Mouse (Mus musculus): ENCODE measurements around the gene Rhbdf2. TPM values are rescaled to one million over a fixed set of nuclear protein-coding genes. Genes with fewer than 3 reads are reported as not detected.
"Not testable (repeated sequence)": the region's sequence is repeated elsewhere in the genome, so short reads cannot be mapped to it uniquely, and the experiment has no call there.

Rhbdf2 gene
- polyA plus RNA-seq, 1 experiment = 10.1 TPM

DNA sequence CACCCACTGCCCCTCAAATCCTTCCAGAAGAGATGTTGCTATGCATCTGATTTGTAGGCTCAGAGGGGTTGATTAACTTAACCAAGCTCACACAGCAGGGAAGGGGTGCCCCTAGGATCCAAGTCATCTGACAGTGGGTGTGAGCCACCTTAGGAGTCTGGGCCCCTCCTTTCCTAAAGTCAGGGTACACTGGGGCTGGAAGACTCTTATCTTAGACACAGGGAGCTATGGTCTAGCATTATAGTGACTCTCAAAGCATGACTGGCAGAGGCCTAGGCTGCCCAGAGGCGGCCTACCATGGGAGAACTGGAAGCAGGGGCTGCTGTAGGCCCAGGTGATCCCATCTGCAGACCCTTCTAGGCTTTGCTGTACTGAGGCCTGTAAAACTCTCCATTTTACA lies 14.3 kb downstream of the Rhbdf2 start:
- H3K4me3 ChIP-seq (ENCODE audit: insufficient read depth, low read length) = no peak overlapping the region
- TF ChIP-seq POLR2A (IDR thresholded peaks at IDR 0.05; ENCODE audit: low read depth, low read length) (no peak), CTCF (IDR thresholded peaks at IDR 0.05; ENCODE audit: borderline replicate concordance, insufficient read depth, low read length) (no peak)
- H3K27ac ChIP-seq (ENCODE audit: insufficient read depth, low read length) = no peak overlapping the region
- peaks cover 3% of the 10 kb centered on the region; the same call in 1 of the 2 replicates for H3K4me1 ChIP-seq (ENCODE audit: control insufficient read depth, insufficient read depth, low read length)

DNA sequence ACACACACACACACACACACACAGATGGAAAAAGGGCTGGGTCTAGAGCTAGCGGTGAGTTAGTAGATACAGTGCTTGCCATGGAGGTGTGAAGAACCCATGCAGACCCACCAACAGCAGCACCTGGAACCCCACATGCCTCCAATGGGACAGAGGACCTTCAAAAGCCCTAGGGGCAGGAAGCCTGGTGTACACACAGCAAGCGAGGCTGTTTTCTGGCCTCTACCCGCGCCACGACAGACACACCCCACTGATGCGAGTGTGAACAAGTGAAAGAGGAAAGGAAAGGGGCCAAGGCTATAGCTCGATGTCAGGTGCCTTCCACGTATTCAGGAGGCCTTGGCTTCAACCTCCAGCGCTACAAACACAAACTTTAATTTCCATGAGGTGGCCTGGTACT lies 14.9 kb downstream of the Rhbdf2 start:
- Histone ChIP-seq H3K27ac (ENCODE audit: insufficient read depth, low read length) (no peak overlapping the region), H3K4me3 (ENCODE audit: insufficient read depth, low read length) (no peak overlapping the region), H3K4me1 (ENCODE audit: control insufficient read depth, insufficient read depth, low read length) (peaks cover 3% of the 10 kb centered on the region; the same call in 1 of the 2 replicates)
- TF ChIP-seq POLR2A (IDR thresholded peaks at IDR 0.05; ENCODE audit: low read depth, low read length) = no peak
- no peak for TF ChIP-seq CTCF (IDR thresholded peaks at IDR 0.05; ENCODE audit: borderline replicate concordance, insufficient read depth, low read length)

DNA sequence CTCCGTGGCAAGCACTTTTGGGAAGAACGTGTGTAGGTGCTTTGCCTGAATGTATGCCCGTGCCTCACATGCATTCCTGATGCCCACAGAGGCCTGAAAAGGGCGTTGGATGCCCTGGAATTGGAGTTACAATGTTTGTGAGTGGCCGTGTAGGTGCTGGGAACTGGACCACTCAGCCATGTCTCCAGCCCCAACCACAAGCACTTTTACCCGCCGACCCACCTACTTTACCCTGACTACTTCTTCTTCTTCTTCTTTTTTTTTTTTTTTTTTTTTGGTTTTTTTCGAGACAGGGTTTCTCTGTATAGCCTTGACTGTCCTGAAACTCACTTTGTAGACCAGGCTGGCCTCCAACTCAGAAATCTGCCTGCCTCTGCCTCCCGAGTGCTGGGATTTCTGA lies 15.7 kb downstream of the Rhbdf2 start:
- H3K27ac ChIP-seq (ENCODE audit: insufficient read depth, low read length); H3K4me3 ChIP-seq (ENCODE audit: insufficient read depth, low read length); H3K4me1 ChIP-seq (ENCODE audit: control insufficient read depth, insufficient read depth, low read length): not testable (repeated sequence)

- Histone ChIP-seq H3K4me1 (ENCODE audit: control insufficient read depth, insufficient read depth, low read length) (no peaks in the 10 kb centered on the region), H3K27ac (ENCODE audit: insufficient read depth, low read length) (no peak overlapping the region), H3K4me3 (ENCODE audit: insufficient read depth, low read length) (no peak overlapping the region)
- no peak for TF ChIP-seq CTCF (IDR thresholded peaks at IDR 0.05; ENCODE audit: borderline replicate concordance, insufficient read depth, low read length)
- TF ChIP-seq POLR2A (IDR thresholded peaks at IDR 0.05; ENCODE audit: low read depth, low read length) = no peak
These were observed 16.7 kb downstream of the Rhbdf2 start for GRCm38 (mm10) chr11:116609965-116610630.

DNA sequence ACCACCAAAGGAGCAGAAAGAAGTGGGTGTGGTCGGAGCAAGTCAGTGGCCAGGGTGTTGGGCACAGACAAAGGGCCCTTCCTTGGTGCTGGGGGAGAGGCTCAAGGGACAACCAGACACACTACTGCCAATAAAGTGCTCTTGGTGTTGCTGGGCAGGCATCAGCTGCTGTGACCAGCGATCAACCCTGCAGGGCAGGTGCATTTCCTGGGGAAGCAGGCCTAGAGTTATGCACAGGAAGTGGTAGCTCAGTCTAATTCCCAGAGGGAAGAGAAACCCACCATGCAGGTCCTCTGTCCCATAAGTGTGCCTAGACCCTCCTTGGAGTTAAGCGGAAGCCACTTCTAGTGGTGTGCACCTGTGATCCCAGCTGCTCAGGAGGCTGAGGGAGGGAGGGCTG lies 19.1 kb downstream of the Rhbdf2 start:
- H3K27ac ChIP-seq (ENCODE audit: insufficient read depth, low read length) = no peak overlapping the region
- H3K4me1 ChIP-seq (ENCODE audit: control insufficient read depth, insufficient read depth, low read length) = no peaks in the 10 kb centered on the region
- H3K4me3 ChIP-seq (ENCODE audit: insufficient read depth, low read length) = no peak overlapping the region
- no peak for TF ChIP-seq POLR2A (IDR thresholded peaks at IDR 0.05; ENCODE audit: low read depth, low read length)
- no peak for TF ChIP-seq CTCF (IDR thresholded peaks at IDR 0.05; ENCODE audit: borderline replicate concordance, insufficient read depth, low read length)

GRCm38 (mm10) chr11:116604097-116604496 lies 22.7 kb downstream of the Rhbdf2 start:
- no peaks in the 10 kb centered on the region for H3K4me1 ChIP-seq (ENCODE audit: control insufficient read depth, insufficient read depth, low read length)
- TF ChIP-seq POLR2A (IDR thresholded peaks at IDR 0.05; ENCODE audit: low read depth, low read length) (no peak), CTCF (IDR thresholded peaks at IDR 0.05; ENCODE audit: borderline replicate concordance, insufficient read depth, low read length) (no peak)
- no peak overlapping the region for H3K27ac ChIP-seq (ENCODE audit: insufficient read depth, low read length)
- H3K4me3 ChIP-seq (ENCODE audit: insufficient read depth, low read length) = no peak overlapping the region

GRCm38 (mm10) chr11:116603339-116603738 lies 23.5 kb downstream of the Rhbdf2 start:
- no peak for TF ChIP-seq CTCF (IDR thresholded peaks at IDR 0.05; ENCODE audit: borderline replicate concordance, insufficient read depth, low read length)
- TF ChIP-seq POLR2A (IDR thresholded peaks at IDR 0.05; ENCODE audit: low read depth, low read length) = no peak
- H3K4me3 ChIP-seq (ENCODE audit: insufficient read depth, low read length) = no peak overlapping the region
- no peak overlapping the region for H3K27ac ChIP-seq (ENCODE audit: insufficient read depth, low read length)
- no peaks in the 10 kb centered on the region for H3K4me1 ChIP-seq (ENCODE audit: control insufficient read depth, insufficient read depth, low read length)

GRCm38 (mm10) chr11:116602043-116602442 lies 24.8 kb downstream of the Rhbdf2 start:
- Histone ChIP-seq H3K4me3 (ENCODE audit: insufficient read depth, low read length) (no peak overlapping the region), H3K4me1 (ENCODE audit: control insufficient read depth, insufficient read depth, low read length) (no peaks in the 10 kb centered on the region), H3K27ac (ENCODE audit: insufficient read depth, low read length) (no peak overlapping the region)
- TF ChIP-seq CTCF (IDR thresholded peaks at IDR 0.05; ENCODE audit: borderline replicate concordance, insufficient read depth, low read length) = no peak
- no peak for TF ChIP-seq POLR2A (IDR thresholded peaks at IDR 0.05; ENCODE audit: low read depth, low read length)

- Histone ChIP-seq H3K4me1 (ENCODE audit: control insufficient read depth, insufficient read depth, low read length) (no peaks in the 10 kb centered on the region), H3K4me3 (ENCODE audit: insufficient read depth, low read length) (no peak overlapping the region), H3K27ac (ENCODE audit: insufficient read depth, low read length) (no peak overlapping the region)
- TF ChIP-seq POLR2A (IDR thresholded peaks at IDR 0.05; ENCODE audit: low read depth, low read length) (no peak), CTCF (IDR thresholded peaks at IDR 0.05; ENCODE audit: borderline replicate concordance, insufficient read depth, low read length) (no peak)
These were observed 25.7 kb downstream of the Rhbdf2 start for GRCm38 (mm10) chr11:116601166-116601565.

DNA sequence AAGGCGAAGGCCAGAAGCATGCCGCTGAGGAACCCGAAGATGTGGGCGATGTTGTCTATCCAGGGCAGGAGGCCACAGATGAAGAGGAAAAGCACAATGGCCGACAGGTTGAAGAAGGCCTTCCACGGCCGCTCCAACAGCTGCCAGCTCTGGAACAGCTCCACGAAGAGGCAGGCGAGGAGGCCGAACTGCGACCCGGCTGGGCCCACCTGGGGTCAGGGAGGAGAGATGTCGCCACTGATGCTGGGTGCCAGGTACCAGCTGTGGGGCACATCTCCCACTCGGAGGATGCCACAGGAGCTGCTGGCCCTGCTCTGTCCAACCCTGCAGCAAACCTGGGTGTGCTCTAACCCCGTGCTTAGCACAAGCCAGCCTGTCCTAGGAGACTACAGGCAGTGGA lies 27.6 kb downstream of the Rhbdf2 start:
- no peak overlapping the region for H3K4me3 ChIP-seq (ENCODE audit: insufficient read depth, low read length)
- no peak for TF ChIP-seq POLR2A (IDR thresholded peaks at IDR 0.05; ENCODE audit: low read depth, low read length)
- no peak for TF ChIP-seq CTCF (IDR thresholded peaks at IDR 0.05; ENCODE audit: borderline replicate concordance, insufficient read depth, low read length)
- no peak overlapping the region for H3K27ac ChIP-seq (ENCODE audit: insufficient read depth, low read length)
- no peaks in the 10 kb centered on the region for H3K4me1 ChIP-seq (ENCODE audit: control insufficient read depth, insufficient read depth, low read length)

- Histone ChIP-seq H3K4me3 (ENCODE audit: insufficient read depth, low read length) (no peak overlapping the region), H3K4me1 (ENCODE audit: control insufficient read depth, insufficient read depth, low read length) (no peaks in the 10 kb centered on the region), H3K27ac (ENCODE audit: insufficient read depth, low read length) (no peak overlapping the region)
- TF ChIP-seq POLR2A (IDR thresholded peaks at IDR 0.05; ENCODE audit: low read depth, low read length) (no peak), CTCF (IDR thresholded peaks at IDR 0.05; ENCODE audit: borderline replicate concordance, insufficient read depth, low read length) (no peak)
These were observed 28.6 kb downstream of the Rhbdf2 start for GRCm38 (mm10) chr11:116598193-116598592.

All from embryonic fibroblast, embryonic 13.5 days (primary cell).